Mouse (Mus musculus) CH12.LX (cell line): Measurements from ENCODE around the gene Pabpn1. TPM values are rescaled to one million over a fixed set of nuclear protein-coding genes. Genes with fewer than 3 reads are reported as not detected.
A peak's percentile ranks its signal among the peaks of the same experiment; 100 is the strongest.

Source experiments
- DNase-seq: peaks from one replicate; pipeline ENCODE4 v3.0.0-alpha.2; 2013; ENCODE audit errors: extremely low read depth
- H3K27ac ChIP-seq: 2 replicates; pipeline ENCODE4 v1.5.1; 2012; ENCODE audit warnings: low read depth, mild to moderate bottlenecking, control low read depth, moderate library complexity; ENCODE audit not compliant: insufficient read depth
- H3K27me3 ChIP-seq: replicated peaks from 2 replicates; pipeline ENCODE3; 2012; ENCODE audit warnings: inconsistent platforms
- H3K36me3 ChIP-seq, 2 experiments: replicated peaks in 1 of 2; 2 replicates each; pipeline versions ENCODE3 to v1.6.1; 2012; ENCODE audit warnings: inconsistent platforms in 1 of 2, low read length in 1 of 2, mild to moderate bottlenecking in 1 of 2, mixed read lengths in 1 of 2, moderate library complexity in 1 of 2; ENCODE audit not compliant: control insufficient read depth in 1 of 2, insufficient read depth in 1 of 2
- H3K4me1 ChIP-seq, 2 experiments: 2 replicates each; pipeline ENCODE4 v1.6.1; 2012; ENCODE audit warnings: inconsistent platforms in 1 of 2, moderate library complexity in 1 of 2; ENCODE audit not compliant: insufficient read depth in 2 of 2, control insufficient read depth in 1 of 2
- H3K4me2 ChIP-seq: 2 replicates; pipeline ENCODE4 v1.6.1; 2012; ENCODE audit warnings: low read depth, mild to moderate bottlenecking, control low read depth; ENCODE audit not compliant: poor library complexity, insufficient read depth, severe bottlenecking
- H3K4me3 ChIP-seq, 3 experiments: fragments of 150-350 bp in 1 of 3; sonication (generic) in 1 of 3; replicated peaks in 1 of 3; 2 replicates each; pipeline versions ENCODE3 to v1.5.1; 2011 to 2012; ENCODE audit warnings: low read depth in 2 of 3, low read length in 2 of 3, mild to moderate bottlenecking in 2 of 3, moderate library complexity in 2 of 3, control low read depth in 1 of 3, improper control_type of control experiment in 1 of 3, inconsistent platforms in 1 of 3, mixed read lengths in 1 of 3; ENCODE audit not compliant: poor library complexity in 1 of 3
- H3K79me2 ChIP-seq: replicated peaks from 2 replicates; pipeline ENCODE4 v1.6.1; 2012; ENCODE audit warnings: mild to moderate bottlenecking, moderate library complexity; ENCODE audit not compliant: control insufficient read depth, poor library complexity, insufficient read depth, severe bottlenecking; ENCODE audit errors: extremely low read depth
- H3K9ac ChIP-seq: 2 replicates; pipeline ENCODE4 v1.6.1; 2012; ENCODE audit warnings: low read depth, mild to moderate bottlenecking, control low read depth, moderate library complexity; ENCODE audit not compliant: insufficient read depth
- H3K9me3 ChIP-seq: replicated peaks from 2 replicates; pipeline ENCODE3; 2012; ENCODE audit warnings: low read length, inconsistent platforms, mixed read lengths
- CTCF ChIP-seq, 2 experiments: IDR thresholded peaks in 1 of 2; conservative IDR thresholded peaks in 1 of 2; 2 replicates each; pipeline ENCODE4 v1.5.1; 2011 to 2012; ENCODE audit warnings: low read depth in 2 of 2, low read length in 2 of 2, improper control_type of control experiment in 1 of 2, inconsistent platforms in 1 of 2, mild to moderate bottlenecking in 1 of 2, moderate library complexity in 1 of 2
- ELF1 ChIP-seq: IDR thresholded peaks from 2 replicates; pipeline ENCODE4 v1.6.1; 2014; ENCODE audit warnings: low read depth, mild to moderate bottlenecking, inconsistent platforms, low read length, improper control_type of control experiment
- EP300 ChIP-seq: IDR thresholded peaks from 2 replicates; pipeline ENCODE4 v1.6.1; 2011; ENCODE audit warnings: low read length, improper control_type of control experiment
- ETS1 ChIP-seq: conservative IDR thresholded peaks from 2 replicates; pipeline ENCODE4 v1.6.1; 2012; ENCODE audit warnings: low read depth, mild to moderate bottlenecking, inconsistent platforms, low read length, improper control_type of control experiment, moderate library complexity
- GABPA ChIP-seq: IDR thresholded peaks from 2 replicates; pipeline ENCODE4 v1.6.1; 2012; ENCODE audit warnings: low read depth, low read length, improper control_type of control experiment, inconsistent platforms; ENCODE audit not compliant: insufficient replicate concordance
- HCFC1 ChIP-seq: IDR thresholded peaks from 2 replicates; pipeline ENCODE4 v1.6.1; 2012; ENCODE audit warnings: low read depth, mild to moderate bottlenecking, inconsistent platforms, low read length, improper control_type of control experiment
- IRF4 ChIP-seq: IDR thresholded peaks from 2 replicates; pipeline ENCODE4 v1.6.1; 2014; ENCODE audit warnings: low read depth, mild to moderate bottlenecking, inconsistent platforms, low read length, improper control_type of control experiment
- JUND ChIP-seq: conservative IDR thresholded peaks from 2 replicates; pipeline ENCODE4 v1.6.1; 2011; ENCODE audit warnings: low read depth, low read length, improper control_type of control experiment
- KAT2A ChIP-seq: IDR thresholded peaks from 2 replicates; pipeline ENCODE4 v1.6.1; 2012; ENCODE audit warnings: low read length, improper control_type of control experiment, inconsistent platforms; ENCODE audit not compliant: insufficient replicate concordance
- MAX ChIP-seq: IDR thresholded peaks from 2 replicates; pipeline ENCODE4 v1.6.1; 2011; ENCODE audit warnings: low read length, improper control_type of control experiment
- MAZ ChIP-seq: IDR thresholded peaks from 2 replicates; pipeline ENCODE4 v1.6.1; 2012; ENCODE audit warnings: low read depth, mild to moderate bottlenecking, inconsistent platforms, low read length, improper control_type of control experiment, moderate library complexity
- MEF2A ChIP-seq: IDR thresholded peaks from 2 replicates; pipeline ENCODE4 v1.6.1; 2014; ENCODE audit warnings: low read depth, mild to moderate bottlenecking, inconsistent platforms, low read length, improper control_type of control experiment, borderline replicate concordance
- MXI1 ChIP-seq: IDR thresholded peaks from 2 replicates; pipeline ENCODE4 v1.6.1; 2011; ENCODE audit warnings: mild to moderate bottlenecking, low read depth, low read length, improper control_type of control experiment
- MYC ChIP-seq: IDR thresholded peaks from 2 replicates; pipeline ENCODE4 v1.6.1; 2011; ENCODE audit warnings: low read depth, mild to moderate bottlenecking, improper control_type of control experiment, low read length
- NELFE ChIP-seq: IDR thresholded peaks from 2 replicates; pipeline ENCODE4 v1.6.1; 2011; ENCODE audit warnings: low read depth, low read length, improper control_type of control experiment
- POLR2A ChIP-seq: IDR thresholded peaks from 2 replicates; pipeline ENCODE4 v1.6.1; 2011; ENCODE audit warnings: low read depth, mild to moderate bottlenecking, improper control_type of control experiment, low read length
- POLR2AphosphoS2 ChIP-seq: IDR thresholded peaks from 2 replicates; pipeline ENCODE4 v1.6.1; 2011; ENCODE audit warnings: low read depth, low read length, improper control_type of control experiment
- RCOR1 ChIP-seq: conservative IDR thresholded peaks from 2 replicates; pipeline ENCODE4 v1.6.1; 2012; ENCODE audit warnings: low read depth, mild to moderate bottlenecking, inconsistent platforms, low read length, improper control_type of control experiment
- SMC3 ChIP-seq: IDR thresholded peaks from 2 replicates; pipeline ENCODE4 v1.6.1; 2011; ENCODE audit warnings: low read depth, low read length, improper control_type of control experiment
- UBTF ChIP-seq: IDR thresholded peaks from 2 replicates; pipeline ENCODE4 v1.6.1; 2012; ENCODE audit warnings: low read depth, mild to moderate bottlenecking, inconsistent platforms, low read length, improper control_type of control experiment, moderate library complexity
- ZC3H11A ChIP-seq: IDR thresholded peaks from 2 replicates; pipeline ENCODE4 v1.6.1; 2012; ENCODE audit warnings: low read depth, mild to moderate bottlenecking, inconsistent platforms, low read length, improper control_type of control experiment
- ZKSCAN1 ChIP-seq: IDR thresholded peaks from 2 replicates; pipeline ENCODE4 v1.6.1; 2012; ENCODE audit warnings: low read depth, inconsistent platforms, low read length, improper control_type of control experiment, borderline replicate concordance
- ZMIZ1 ChIP-seq: IDR thresholded peaks from 2 replicates; pipeline ENCODE4 v1.6.1; 2012; ENCODE audit warnings: low read depth, mild to moderate bottlenecking, inconsistent platforms, low read length, improper control_type of control experiment
- dilution Hi-C: fragments of 300-500 bp; cut with MboI; formaldehyde crosslinking; loops from 2 replicates; pipeline ENCODE4 v1.14.3; 2020; ENCODE audit warnings: low sequenced_read_pairs; ENCODE audit not compliant: extremely low pct_unique_long_range_greater_than_20kb, extremely low pct_ligation_motif_present
- in situ Hi-C: fragments of 300-500 bp; cut with MboI; formaldehyde crosslinking; loops from 3 replicates; pipeline ENCODE4 v1.14.3; 2019; ENCODE audit warnings: low sequenced_read_pairs, low pct_ligation_motif_present, low pct_unique_long_range_greater_than_20kb, mixed read lengths
- polyA plus RNA-seq: library from polyadenylated mRNA; unstranded; fragments of >175 nt; gene quantifications from 2 replicates; pipeline ENCODE4 v1.2.1, GENCODE M21; 2012; ENCODE audit warnings: low read depth; ENCODE audit not compliant: insufficient read length
- total RNA-seq, 2 experiments: library from RNA; depleted of rRNA; stranded (reverse); fragments of 300-350 nt in 1 of 2; fragments of >200 nt in 1 of 2; gene quantifications; 2 replicates each; pipeline ENCODE4 v1.2.3; 2012 to 2014

The Pabpn1 gene
- total and polyA plus RNA-seq, 3 experiments = 56.8 to 275 (median 88.0) TPM

DNA sequence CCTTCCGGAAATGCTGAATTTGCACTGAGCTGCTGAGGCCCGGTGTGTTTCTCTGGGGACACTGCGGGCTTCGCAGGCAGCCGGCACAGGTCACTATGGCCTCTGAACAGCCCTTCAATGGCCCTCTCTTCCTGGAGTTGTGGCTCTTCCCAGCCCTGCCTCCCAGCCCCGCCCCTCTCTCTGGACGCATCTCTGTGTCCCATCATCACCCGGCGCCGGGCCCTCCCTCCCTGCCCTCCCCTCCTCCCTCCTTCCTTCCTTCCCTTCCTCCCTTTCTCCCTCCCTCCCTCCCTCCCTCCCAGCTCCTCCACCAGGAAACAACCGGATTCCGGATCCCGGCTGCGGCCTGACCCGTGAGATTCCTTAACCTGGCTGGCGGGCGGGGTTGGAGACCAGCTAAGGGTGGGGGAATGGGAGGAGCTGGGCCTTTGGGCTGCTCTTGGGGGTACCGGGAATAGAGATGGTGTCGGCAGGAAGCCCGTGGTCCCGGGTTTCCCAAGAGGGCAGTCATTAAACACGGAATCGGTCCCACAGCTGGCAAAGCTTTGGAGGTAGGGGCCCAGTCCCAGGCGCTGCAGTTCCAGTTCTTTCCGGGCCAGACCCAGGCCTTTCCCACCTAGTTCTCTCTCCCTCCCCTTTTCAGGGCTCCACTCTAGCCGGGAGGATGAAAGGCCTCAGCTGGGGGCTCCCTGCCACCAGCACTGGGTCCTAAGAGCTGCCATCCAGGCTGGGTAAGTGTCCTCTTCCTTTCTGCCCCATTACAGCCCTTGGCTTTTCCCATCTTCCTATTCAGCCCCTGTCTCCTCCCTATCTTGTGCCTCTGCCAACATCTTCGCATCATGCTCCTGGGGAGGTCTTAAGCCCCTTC, 8.9 kb upstream of the Pabpn1 start, which contains the start of the genes Bcl2l2 and Gm20521:
Gene Bcl2l2, plus strand, starts transcription at position 224 of the 868 bp plus-strand sequence.
Gene Gm20521, plus strand, starts transcription at position 288 of the 868 bp plus-strand sequence.
- no peak for TF ChIP-seq RCOR1
- peak; percentile 62 for TF ChIP-seq HCFC1
- TF ChIP-seq NELFE = 0 out of 2 replicates have a peak, but pooled peaks have one; percentile 43
- peak; percentile 62; the same call in 1 of the 2 replicates for TF ChIP-seq POLR2A
- TF ChIP-seq MAX = no peak
- peak; percentile 60 for TF ChIP-seq ELF1
- TF ChIP-seq MAZ = peak; percentile 96
- no peak for TF ChIP-seq UBTF
- TF ChIP-seq JUND = no peak
- TF ChIP-seq ZKSCAN1 = no peak
- TF ChIP-seq ZC3H11A = no peak
- DNase-seq = no peak
- Histone ChIP-seq H3K27ac (no peak within 1 kb of the TSS), H3K36me3 (peaks cover 0 to 2% of the 10 kb centered on the region in 2 experiments), H3K4me3 (peak within 1 kb of the TSS in 2 of 3 experiments; percentile 37 to 41), H3K9ac (peak within 1 kb of the TSS; percentile 50), H3K27me3 (peaks cover 14% of the 10 kb centered on the region), H3K9me3 (no peaks in the 10 kb centered on the region), H3K79me2 (no peaks in the 10 kb centered on the region), H3K4me2 (peak within 1 kb of the TSS; percentile 24), H3K4me1 (no peaks in the 10 kb centered on the region)
- dilution Hi-C loops (no loop called here), in situ Hi-C loops (no loop called here)

DNA sequence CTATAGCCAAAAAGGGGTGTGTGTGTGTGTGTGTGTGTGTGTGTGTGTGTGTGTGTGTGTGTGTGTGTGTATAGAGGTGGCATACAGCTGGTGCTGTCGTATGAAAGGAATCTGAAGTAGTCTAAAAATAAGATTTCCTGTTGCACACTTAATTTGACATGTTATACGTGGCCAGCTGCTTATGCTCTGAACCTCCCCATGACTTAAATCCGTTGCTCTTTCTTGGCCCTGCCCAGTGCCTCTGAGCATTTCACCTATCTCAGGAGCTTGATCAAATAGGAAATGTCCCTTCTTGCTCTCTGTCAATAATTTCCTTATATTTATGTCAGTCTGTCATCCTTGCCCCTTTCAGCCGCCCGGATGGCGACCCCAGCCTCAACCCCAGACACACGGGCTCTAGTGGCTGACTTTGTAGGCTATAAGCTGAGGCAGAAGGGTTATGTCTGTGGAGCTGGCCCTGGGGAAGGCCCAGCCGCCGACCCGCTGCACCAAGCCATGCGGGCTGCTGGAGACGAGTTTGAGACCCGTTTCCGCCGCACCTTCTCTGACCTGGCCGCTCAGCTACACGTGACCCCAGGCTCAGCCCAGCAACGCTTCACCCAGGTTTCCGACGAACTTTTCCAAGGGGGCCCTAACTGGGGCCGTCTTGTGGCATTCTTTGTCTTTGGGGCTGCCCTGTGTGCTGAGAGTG, 8.1 kb upstream of the Pabpn1 start:
- no peak for TF ChIP-seq MYC
- TF ChIP-seq POLR2AphosphoS2 = no peak
- TF ChIP-seq ETS1 = no peak
- no peak for TF ChIP-seq SMC3
- no peak for TF ChIP-seq ELF1
- TF ChIP-seq ZMIZ1 = no peak
- no peak for TF ChIP-seq CTCF (conservative IDR thresholded peaks at IDR 0.05 in 1 of 2, IDR thresholded peaks at IDR 0.05 in 1 of 2; ENCODE audit: low read depth in 2 of 2, low read length in 2 of 2)
- no peak for TF ChIP-seq MEF2A
- TF ChIP-seq UBTF = no peak
- no peak for TF ChIP-seq NELFE
- no peak for TF ChIP-seq MAZ
- no peak for TF ChIP-seq KAT2A
- TF ChIP-seq ZKSCAN1 = no peak
- no peak for TF ChIP-seq GABPA
- TF ChIP-seq EP300 = no peak
- no peak for TF ChIP-seq RCOR1
- TF ChIP-seq ZC3H11A = no peak
- TF ChIP-seq MXI1 = no peak
- TF ChIP-seq HCFC1 = no peak
- TF ChIP-seq IRF4 = no peak
- Histone ChIP-seq H3K4me3 (peak overlapping the region in 2 of 3 experiments; percentile 33 to 40), H3K36me3 (peaks cover 0 to 2% of the 10 kb centered on the region in 2 experiments), H3K27ac (no peak overlapping the region), H3K9ac (no peak overlapping the region), H3K27me3 (peaks cover 9% of the 10 kb centered on the region), H3K4me1 (no peaks in the 10 kb centered on the region), H3K79me2 (no peaks in the 10 kb centered on the region), H3K9me3 (no peaks in the 10 kb centered on the region), H3K4me2 (no peak overlapping the region)
- dilution Hi-C loops = no loop called here
- DNase-seq = no peak
- in situ Hi-C loops = no loop called here
